Mouse (Mus musculus) liver, embryonic 16.5 days (tissue): ENCODE measurements at regions not wholly inside any gene's neighbourhood (a gene's known extent, or its start where the extent isn't known, plus 50 kb on each side); places are given as distances from the start of the nearest gene placed in this dataset.

Source experiments
- ATAC-seq: fragments of 200-750 bp; cut with Nextera tagmentation; 2 replicates; pipeline ENCODE4 v1.8.0; 2017; ENCODE audit warnings: low read depth, mild to moderate bottlenecking, moderate number of reproducible peaks, moderate library complexity
- H3K27ac ChIP-seq: fragments of 300-500 bp; sonication (generic); 2 replicates; pipeline ENCODE4 v1.5.1; 2014; ENCODE audit warnings: mild to moderate bottlenecking, low read length
- H3K27me3 ChIP-seq: fragments of 300-500 bp; sonication (generic); 2 replicates; pipeline ENCODE4 v1.6.1; 2014; ENCODE audit warnings: low read depth, low read length, mixed read lengths; ENCODE audit not compliant: control insufficient read depth, insufficient read depth
- H3K36me3 ChIP-seq: fragments of 300-500 bp; sonication (generic); 2 replicates; pipeline ENCODE4 v1.6.1; 2014; ENCODE audit warnings: mild to moderate bottlenecking; ENCODE audit not compliant: control insufficient read depth, insufficient read depth
- H3K4me1 ChIP-seq: fragments of 300-500 bp; sonication (generic); 2 replicates; pipeline ENCODE4 v1.6.1; 2014; ENCODE audit warnings: low read depth, low read length, mixed read lengths; ENCODE audit not compliant: control insufficient read depth
- H3K4me2 ChIP-seq: fragments of 300-500 bp; sonication (generic); 2 replicates; pipeline ENCODE4 v1.6.1; 2014; ENCODE audit warnings: low read depth, low read length, mixed read lengths
- H3K4me3 ChIP-seq: fragments of 300-500 bp; sonication (generic); 2 replicates; pipeline ENCODE4 v1.5.1; 2014; ENCODE audit warnings: low read depth, mild to moderate bottlenecking, low read length
- H3K9ac ChIP-seq: fragments of 300-500 bp; sonication (generic); 2 replicates; pipeline ENCODE4 v1.6.1; 2014; ENCODE audit warnings: low read depth, low read length
- H3K9me3 ChIP-seq: fragments of 300-500 bp; sonication (generic); replicated peaks from 2 replicates; pipeline ENCODE4 v1.6.1; 2016; ENCODE audit warnings: low read length; ENCODE audit not compliant: control insufficient read depth
- WGBS: fragments of 180-500 bp; shearing (Covaris S2); extraction: QIAGEN DNeasy Blood & Tissue Kit; methylation state at CpG from one replicate; pipeline ENCODE4 v1.1.7; 2014; ENCODE audit not compliant: insufficient replicate concordance; 5-methylcytosine and 5-hydroxymethylcytosine counted together

DNA sequence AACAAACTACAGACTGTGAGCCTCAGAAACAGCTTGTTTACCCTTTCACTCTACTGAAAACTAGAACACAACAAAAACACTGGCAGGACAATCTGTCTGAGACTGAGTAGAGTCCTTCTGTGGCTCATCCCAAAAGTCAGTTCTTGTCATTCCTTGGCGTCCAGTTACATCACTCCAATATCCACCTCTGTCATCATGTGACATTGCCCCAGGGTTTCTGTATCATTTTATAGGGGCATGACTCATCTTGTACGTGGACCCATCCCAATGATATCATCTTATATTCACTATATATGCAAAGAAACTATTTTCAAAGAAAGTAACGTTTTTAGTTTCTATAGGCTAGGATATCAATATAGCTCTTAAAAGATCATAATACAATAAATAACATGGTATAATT lies 152.3 kb downstream of the Dkk2 start:
- no peak overlapping the region for H3K4me2 ChIP-seq
- no peaks in the 10 kb centered on the region for H3K36me3 ChIP-seq
- H3K4me3 ChIP-seq, result no peak overlapping the region
- H3K27me3 ChIP-seq, result no peaks in the 10 kb centered on the region
- H3K9ac ChIP-seq, result no peak overlapping the region
- H3K4me1 ChIP-seq, result no peaks in the 10 kb centered on the region
- ATAC-seq, result no peak
- 50% methylated on average over 3 of the region's 3 CpGs for WGBS
- H3K9me3 ChIP-seq, result no peaks in the 10 kb centered on the region
- H3K27ac ChIP-seq, result no peak overlapping the region

DNA sequence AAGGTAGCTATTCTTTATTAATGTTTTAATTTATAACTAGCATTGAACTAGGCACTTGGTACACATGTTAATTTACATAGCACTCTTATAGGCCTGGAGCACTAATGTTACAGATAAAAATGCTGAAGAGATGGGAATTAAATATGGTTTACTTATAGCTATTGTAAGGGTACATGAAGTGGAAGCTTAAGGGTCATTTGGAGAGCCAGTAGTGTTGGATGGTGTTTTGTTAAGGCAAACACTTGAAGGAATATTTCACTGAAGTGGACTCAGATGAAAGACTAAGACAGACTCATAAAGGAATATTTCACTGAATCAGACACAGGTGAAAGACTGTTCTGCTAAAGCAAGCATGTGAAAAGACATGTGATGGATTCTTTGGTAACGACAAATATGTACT lies 172.7 kb downstream of the Dkk2 start:
- no peak overlapping the region for H3K9ac ChIP-seq
- no peaks in the 10 kb centered on the region for H3K27me3 ChIP-seq
- H3K36me3 ChIP-seq, result no peaks in the 10 kb centered on the region
- H3K4me1 ChIP-seq, result no peaks in the 10 kb centered on the region
- no peaks in the 10 kb centered on the region for H3K9me3 ChIP-seq
- no peak overlapping the region for H3K27ac ChIP-seq
- ATAC-seq, result no peak
- H3K4me2 ChIP-seq, result no peak overlapping the region
- WGBS, result 61% methylated on average over 1 of the region's 1 CpGs
- H3K4me3 ChIP-seq, result no peak overlapping the region

DNA sequence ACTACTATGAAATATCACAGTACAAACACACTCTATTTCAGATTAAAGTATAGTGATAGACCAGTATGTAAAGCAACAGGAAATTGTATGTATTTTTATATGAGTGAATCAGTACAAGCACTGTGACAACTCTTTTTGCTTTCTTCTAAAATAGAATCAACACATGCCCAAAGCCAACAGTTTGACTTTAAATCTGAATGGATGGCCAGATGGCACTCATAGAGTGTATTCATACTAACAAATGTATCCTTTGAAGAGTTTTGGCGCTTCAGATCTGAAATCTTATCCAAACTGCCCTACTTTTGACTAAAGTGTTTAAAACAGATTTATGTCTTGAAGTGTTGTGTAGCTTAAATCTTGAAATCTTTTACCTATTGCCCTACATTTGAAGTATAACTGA lies 184.5 kb downstream of the Dkk2 start:
- no peaks in the 10 kb centered on the region for H3K36me3 ChIP-seq
- H3K4me2 ChIP-seq, result no peak overlapping the region
- no peak overlapping the region for H3K4me3 ChIP-seq
- H3K4me1 ChIP-seq, result no peaks in the 10 kb centered on the region
- WGBS, result 41% methylated on average over 1 of the region's 1 CpGs
- H3K9me3 ChIP-seq, result no peaks in the 10 kb centered on the region
- no peaks in the 10 kb centered on the region for H3K27me3 ChIP-seq
- no peak overlapping the region for H3K9ac ChIP-seq
- H3K27ac ChIP-seq, result no peak overlapping the region
- ATAC-seq, result no peak

DNA sequence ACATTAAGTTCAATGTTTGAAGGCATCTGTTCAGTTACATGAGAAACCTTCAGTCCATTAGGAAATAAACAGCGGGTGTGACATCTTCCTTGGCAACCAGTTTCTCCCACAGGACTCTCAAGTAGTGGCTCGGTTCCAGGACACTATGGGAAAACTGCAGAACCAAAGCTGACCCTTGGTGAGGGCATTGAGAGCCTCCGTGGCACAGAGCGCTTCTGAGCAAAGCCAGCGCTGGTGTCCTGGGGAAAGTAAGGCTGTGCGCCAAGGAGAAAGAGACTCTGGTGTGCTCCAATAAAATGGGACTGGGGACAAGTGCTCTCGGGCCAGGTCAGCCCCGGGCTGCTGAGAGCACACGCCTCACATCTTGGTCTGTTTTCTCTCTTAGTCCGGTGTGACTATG lies 189.7 kb downstream of the Dkk2 start:
- no peak overlapping the region for H3K4me2 ChIP-seq
- no peaks in the 10 kb centered on the region for H3K9me3 ChIP-seq
- no peaks in the 10 kb centered on the region for H3K36me3 ChIP-seq
- H3K27ac ChIP-seq, result no peak overlapping the region
- H3K9ac ChIP-seq, result no peak overlapping the region
- H3K4me1 ChIP-seq, result no peaks in the 10 kb centered on the region
- WGBS, result 65% methylated on average over 10 of the region's 10 CpGs
- no peaks in the 10 kb centered on the region for H3K27me3 ChIP-seq
- no peak overlapping the region for H3K4me3 ChIP-seq
- ATAC-seq, result no peak

DNA sequence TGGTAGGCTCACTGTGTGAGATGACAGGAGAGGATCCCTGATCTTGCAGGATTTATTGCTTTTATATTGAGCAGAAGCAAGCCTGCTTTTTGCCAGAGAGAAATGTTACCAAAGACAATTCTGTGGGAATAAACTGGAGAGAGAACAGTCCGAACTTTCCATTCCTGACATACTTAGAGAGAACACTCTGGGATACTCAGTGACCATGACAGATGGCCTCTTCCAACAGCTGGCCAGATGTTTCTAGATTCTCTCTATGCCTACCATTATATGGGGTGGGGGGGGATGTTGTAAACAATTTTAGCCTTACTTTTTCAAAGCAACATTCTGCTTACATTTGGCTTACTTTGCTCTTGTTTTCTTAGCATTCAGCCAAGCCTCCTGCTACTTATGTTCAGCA lies 192.7 kb downstream of the Dkk2 start:
- Histone ChIP-seq H3K9me3 (no peaks in the 10 kb centered on the region), H3K9ac (no peak overlapping the region), H3K4me2 (no peak overlapping the region), H3K36me3 (no peaks in the 10 kb centered on the region), H3K4me1 (no peaks in the 10 kb centered on the region), H3K4me3 (no peak overlapping the region), H3K27ac (no peak overlapping the region), H3K27me3 (no peaks in the 10 kb centered on the region)
- ATAC-seq, result no peak
- WGBS, result 52% methylated on average over 1 of the region's 1 CpGs

DNA sequence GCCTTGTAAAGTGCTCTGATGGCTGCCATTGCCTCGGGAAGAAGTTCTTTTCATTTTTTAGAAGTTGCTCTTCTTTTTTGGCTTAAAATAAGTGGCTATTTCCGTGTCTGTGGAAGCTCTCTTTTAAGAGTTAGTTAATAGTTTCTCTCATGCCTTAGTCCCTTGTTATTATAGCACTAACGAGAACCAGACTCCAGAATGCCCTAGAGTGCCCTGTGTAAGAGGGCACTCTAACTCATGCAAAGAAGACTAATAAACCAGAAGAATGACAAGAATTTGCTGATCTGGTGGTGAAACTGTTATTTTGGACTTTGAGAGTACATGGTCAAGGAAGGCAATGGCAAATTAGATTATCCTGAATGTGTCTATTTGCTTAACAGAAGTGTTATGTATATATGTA lies 202.6 kb downstream of the Dkk2 start:
- Histone ChIP-seq H3K27me3 (no peaks in the 10 kb centered on the region), H3K9me3 (no peaks in the 10 kb centered on the region), H3K4me1 (no peaks in the 10 kb centered on the region), H3K27ac (no peak overlapping the region), H3K9ac (no peak overlapping the region), H3K36me3 (no peaks in the 10 kb centered on the region), H3K4me3 (no peak overlapping the region), H3K4me2 (no peak overlapping the region)
- 48% methylated on average over 3 of the region's 3 CpGs for WGBS
- no peak for ATAC-seq

DNA sequence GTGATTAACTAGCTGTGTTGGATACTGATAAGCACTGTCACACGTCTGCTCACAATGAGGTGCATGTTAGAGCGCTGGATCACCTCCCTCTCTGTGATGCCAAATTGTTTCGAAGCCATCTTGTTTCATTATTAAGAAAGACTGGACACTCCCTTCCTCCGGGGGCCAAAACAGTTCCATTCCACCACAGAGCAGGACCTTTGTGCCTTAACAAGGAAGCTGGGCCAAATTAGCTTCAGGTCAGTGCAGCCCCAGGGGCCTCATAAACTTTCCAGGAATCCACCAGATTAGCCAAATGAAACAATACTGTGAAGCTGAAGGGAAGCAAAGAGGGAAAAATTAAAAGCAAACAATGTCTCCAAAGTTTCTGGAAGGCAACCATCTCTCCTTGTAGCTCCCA lies 241.9 kb downstream of the Dkk2 start:
- no peaks in the 10 kb centered on the region for H3K36me3 ChIP-seq
- no peak overlapping the region for H3K27ac ChIP-seq
- no peaks in the 10 kb centered on the region for H3K9me3 ChIP-seq
- ATAC-seq, result no peak
- H3K4me3 ChIP-seq, result no peak overlapping the region
- WGBS, result 61% methylated on average over 4 of the region's 4 CpGs
- no peak overlapping the region for H3K9ac ChIP-seq
- H3K4me1 ChIP-seq, result no peaks in the 10 kb centered on the region
- H3K27me3 ChIP-seq, result no peaks in the 10 kb centered on the region
- H3K4me2 ChIP-seq, result no peak overlapping the region

DNA sequence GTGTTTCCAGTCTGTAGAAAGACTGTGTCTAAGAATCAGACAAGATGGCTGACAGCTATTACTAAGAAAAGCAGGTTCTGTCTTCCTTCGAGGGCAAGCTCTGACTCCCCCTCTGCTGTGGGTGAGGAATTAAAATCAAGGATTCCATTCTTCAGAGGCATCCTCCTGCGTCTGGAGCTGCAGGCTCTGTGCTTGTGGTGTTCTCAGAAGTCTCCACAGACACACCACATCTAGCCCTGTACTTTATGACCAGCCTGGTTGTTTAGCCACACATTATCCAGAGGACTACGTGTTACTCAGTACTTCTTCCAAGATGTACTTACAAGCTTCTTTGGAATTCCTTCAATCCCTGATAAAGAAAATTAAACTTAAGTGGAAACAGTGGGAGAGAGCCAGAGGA lies 258.5 kb downstream of the Dkk2 start:
- no peaks in the 10 kb centered on the region for H3K36me3 ChIP-seq
- H3K4me3 ChIP-seq, result no peak overlapping the region
- WGBS, result 33% methylated on average over 3 of the region's 3 CpGs
- H3K4me2 ChIP-seq, result no peak overlapping the region
- H3K4me1 ChIP-seq, result no peaks in the 10 kb centered on the region
- no peaks in the 10 kb centered on the region for H3K9me3 ChIP-seq
- H3K27ac ChIP-seq, result no peak overlapping the region
- H3K9ac ChIP-seq, result no peak overlapping the region
- ATAC-seq, result no peak
- H3K27me3 ChIP-seq, result no peaks in the 10 kb centered on the region

DNA sequence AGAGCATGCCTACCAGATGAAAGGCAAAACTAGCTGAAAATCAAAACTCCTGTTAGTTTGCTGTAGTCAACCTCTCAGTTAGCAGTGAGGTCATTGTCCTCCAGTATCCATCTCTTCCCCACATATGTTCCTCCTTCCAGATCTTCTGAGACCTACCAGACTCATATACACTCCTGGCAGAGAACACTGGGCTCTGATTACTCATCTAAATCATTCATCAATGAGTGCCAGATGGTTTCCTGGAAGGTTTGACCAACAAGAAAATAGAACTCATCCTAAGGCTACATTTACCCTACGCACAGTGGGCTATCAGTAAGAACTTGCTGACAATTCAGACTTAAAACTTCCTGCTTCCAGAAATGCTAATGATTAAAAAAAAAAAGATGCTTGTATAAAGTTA lies 260.8 kb downstream of the Dkk2 start:
- no peaks in the 10 kb centered on the region for H3K36me3 ChIP-seq
- no peak overlapping the region for H3K4me2 ChIP-seq
- no peak overlapping the region for H3K4me3 ChIP-seq
- no peak overlapping the region for H3K9ac ChIP-seq
- no peaks in the 10 kb centered on the region for H3K9me3 ChIP-seq
- H3K4me1 ChIP-seq, result no peaks in the 10 kb centered on the region
- H3K27me3 ChIP-seq, result no peaks in the 10 kb centered on the region
- no peak for ATAC-seq
- H3K27ac ChIP-seq, result no peak overlapping the region
- WGBS, result 38% methylated on average over 1 of the region's 1 CpGs

DNA sequence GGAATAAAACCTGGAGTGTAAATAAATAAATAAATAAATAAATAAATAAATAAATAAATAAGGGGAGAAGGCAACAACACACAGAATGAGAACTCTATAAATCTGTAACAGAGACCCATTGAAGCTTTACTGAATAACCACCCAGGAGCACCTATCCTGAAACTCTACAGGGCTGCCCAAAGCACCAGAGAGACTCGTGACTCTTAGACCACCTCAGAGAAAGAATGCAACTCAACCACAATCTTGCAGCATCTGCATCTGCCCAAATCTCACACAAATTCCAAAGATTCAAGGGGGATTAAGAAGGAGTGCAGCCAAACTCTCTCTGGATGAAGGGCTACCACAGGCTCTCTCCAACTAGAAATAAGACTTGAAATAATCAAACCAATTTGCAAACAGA lies 264.5 kb downstream of the Dkk2 start:
- no peaks in the 10 kb centered on the region for H3K9me3 ChIP-seq
- H3K4me3 ChIP-seq, result no peak overlapping the region
- H3K27ac ChIP-seq, result no peak overlapping the region
- no peaks in the 10 kb centered on the region for H3K4me1 ChIP-seq
- H3K27me3 ChIP-seq, result no peaks in the 10 kb centered on the region
- 45% methylated on average over 1 of the region's 1 CpGs for WGBS
- no peak overlapping the region for H3K4me2 ChIP-seq
- no peak overlapping the region for H3K9ac ChIP-seq
- no peaks in the 10 kb centered on the region for H3K36me3 ChIP-seq
- no peak for ATAC-seq
